Mouse (Mus musculus) kidney, postnatal 14 days (tissue): Measurements from ENCODE around the gene Kcnmb3.

Source experiments
- DNase-seq: peaks from one replicate; pipeline ENCODE4 v3.0.0; 2022; ENCODE audit warnings: mixed read lengths

The Kcnmb3 gene

DNA sequence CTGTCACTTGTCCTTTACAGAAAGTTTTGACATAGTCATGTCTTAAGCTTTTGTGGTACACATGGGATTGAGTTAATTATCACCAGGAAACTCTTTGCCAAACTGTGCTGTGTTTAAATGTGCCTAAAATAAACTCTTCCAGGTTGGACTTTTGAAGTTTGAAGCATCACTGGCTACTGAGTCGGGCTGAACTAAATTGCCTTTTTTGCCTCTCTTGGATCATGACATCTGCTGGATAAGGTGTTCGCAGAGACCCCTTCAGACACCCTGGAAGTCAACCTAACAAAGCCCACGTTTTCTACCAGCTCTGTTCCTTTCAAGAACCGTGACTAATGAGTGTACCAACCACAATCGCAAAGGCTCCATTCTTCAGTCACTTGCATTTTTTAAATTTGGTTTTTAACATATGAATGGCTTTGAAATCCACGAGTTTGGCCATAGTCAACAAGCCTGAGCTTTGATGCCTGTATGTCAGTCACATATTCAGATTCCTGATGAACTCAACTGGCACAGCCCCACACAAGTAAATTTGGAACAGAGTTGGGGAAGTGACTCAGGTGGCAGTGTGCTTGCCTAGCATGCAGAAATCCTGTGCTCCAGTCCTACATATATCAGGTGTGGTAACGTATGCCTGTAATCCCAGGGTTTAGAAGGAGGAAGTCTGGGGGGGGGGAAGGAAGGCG is 3.2 kb upstream of the Kcnmb3 start:
- no peak for DNase-seq

DNA sequence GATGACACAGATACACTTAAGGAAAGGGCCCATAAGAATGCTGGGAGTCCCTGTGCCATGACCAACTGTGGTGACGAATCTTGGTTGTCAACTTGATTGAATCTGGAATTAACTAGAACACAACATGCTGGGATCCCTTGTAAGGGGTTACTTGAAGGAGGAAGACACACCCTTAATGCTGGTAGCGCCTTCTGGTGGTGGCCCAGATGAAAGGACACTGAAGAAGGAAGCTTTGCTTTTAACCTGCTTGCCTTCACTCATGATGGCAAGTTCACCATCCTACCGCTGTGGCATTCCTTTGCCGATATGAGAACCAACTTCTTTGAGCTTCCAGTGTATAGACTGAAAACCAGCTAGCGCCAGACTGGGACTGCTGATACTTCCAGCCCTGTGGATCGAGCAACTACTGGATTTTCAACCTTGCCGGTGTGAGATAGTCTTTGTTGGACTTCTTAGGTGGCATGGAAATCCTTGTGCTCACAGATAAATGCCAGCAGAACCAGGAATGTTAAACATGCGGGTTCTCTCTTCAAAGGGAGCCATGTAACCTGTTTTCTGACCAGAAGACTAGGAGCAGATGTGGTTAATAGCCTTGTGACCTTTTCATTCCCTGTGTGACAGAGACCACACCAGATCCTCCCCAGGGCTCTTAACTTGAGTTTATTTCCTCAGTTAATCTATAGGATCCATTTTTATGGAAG is 2.5 kb upstream of the Kcnmb3 start:
- DNase-seq = no peak

DNA sequence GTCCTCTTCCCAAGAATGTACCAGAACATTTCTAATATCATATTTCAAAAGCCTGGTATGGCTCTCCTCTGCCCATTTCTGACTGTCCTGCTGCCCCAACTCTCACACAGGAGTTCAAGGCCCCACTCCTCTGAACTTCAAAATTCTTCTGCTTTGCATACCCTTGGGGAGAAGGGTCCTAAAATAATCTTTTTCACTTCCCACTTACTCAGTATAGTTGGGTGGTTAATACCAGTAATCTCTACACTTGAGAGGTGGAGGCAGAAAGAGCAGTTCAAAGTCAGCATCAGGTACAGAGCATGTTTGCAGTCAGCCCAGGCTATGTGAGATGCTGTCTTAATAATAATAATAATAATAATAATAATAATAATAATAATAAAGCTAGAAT is 1.1 kb downstream of the Kcnmb3 start:
- DNase-seq = no peak

DNA sequence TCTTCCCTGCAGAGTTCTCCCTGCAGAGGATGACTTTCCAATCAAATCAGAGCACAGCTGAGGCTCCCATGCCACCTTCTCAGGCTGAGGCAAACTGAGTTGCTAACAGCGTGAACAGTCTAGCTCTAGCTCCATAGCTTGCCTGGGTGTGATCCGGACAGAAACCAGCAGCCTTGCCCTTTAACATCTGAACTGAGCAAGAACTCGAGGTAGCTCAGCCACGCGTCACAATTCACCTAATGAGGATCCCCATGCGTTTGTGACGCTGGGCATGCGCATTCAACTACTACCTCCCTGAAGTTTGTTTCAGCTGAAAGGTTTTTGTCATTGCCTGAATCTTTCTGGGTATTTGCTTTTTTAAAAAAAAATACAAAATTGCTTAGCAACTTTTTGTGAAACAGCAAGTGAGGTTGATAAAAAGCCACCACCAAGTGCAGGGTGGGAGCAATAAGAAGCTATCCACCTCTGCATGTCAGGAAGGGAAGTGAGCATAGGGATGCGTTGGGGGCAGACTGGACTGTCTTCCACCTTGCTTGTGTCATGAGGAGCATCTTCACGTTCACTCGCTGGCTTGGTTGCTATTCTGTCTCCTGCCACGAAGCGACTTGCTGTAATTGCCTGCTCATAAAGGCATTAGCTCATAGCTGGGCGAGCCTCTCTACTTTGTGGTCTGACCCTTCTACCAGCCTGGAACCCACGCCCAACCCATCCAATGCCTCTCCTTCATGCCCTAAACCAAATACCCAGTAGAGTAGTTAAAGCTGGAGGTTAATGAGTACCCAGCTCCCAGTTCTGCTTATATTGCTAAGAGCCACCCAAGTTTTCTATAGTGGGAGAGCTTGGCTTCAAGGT is 1.7 kb downstream of the Kcnmb3 start:
- no peak for DNase-seq

DNA sequence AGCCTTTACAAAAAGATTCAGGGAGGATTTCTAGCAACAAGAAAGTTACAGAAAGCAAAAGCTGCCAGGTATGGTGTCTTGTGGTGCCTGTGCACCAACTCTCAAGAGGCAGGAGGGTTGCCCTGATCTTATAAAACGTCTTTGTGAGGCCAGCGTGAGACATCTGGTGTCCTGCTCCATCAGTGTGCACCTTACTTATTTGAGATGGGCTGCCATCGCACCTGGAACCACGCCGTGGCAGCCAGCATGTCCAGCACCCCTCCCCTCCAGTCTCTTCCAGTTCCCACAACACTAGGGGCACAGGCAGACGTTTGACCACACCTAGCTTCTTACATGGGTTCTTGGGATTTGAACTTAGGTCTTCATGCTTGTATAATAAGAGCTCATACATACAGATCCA is 3.9 kb downstream of the Kcnmb3 start:
- DNase-seq = no peak

DNA sequence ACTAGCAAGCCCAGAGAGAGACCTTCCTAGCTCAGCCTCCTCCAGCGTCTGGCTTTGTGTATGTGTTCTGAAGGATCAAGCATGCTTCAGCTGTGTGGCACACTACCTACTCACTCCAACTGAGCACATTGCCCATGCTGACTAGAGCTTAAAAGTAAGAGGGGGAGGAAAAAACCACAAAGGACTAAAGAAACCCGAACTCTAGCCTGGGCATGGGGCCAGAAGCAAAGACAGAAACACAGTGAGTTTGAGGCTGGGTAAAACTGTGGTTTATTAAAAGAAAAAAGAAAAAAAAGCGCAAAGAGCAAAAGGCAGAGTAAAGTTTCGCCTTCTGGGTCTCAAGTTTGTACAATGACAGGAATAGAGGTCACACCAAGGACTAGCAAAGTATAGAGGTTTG is 5.5 kb downstream of the Kcnmb3 start:
- DNase-seq = no peak

DNA sequence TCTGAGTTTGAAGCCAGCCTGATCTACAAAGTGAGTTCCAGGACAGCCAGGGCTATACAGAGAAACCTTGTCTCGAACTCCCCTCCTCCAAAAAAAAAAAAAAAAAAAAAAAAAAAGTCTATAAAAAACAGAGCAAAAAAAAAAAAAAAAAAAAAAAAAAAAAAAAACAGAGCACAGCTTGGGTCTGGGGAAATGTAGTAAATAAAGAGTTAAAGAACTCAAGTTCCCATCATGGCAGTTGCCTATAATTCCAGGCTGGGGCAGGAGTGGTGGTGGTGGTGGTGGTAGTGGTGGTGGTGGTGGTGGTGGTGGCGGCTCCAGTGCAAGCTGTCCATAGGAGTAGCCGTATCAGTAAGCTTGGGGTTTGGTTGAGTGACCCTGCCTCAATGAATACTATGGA is 9.0 kb downstream of the Kcnmb3 start:
- DNase-seq = no peak

DNA sequence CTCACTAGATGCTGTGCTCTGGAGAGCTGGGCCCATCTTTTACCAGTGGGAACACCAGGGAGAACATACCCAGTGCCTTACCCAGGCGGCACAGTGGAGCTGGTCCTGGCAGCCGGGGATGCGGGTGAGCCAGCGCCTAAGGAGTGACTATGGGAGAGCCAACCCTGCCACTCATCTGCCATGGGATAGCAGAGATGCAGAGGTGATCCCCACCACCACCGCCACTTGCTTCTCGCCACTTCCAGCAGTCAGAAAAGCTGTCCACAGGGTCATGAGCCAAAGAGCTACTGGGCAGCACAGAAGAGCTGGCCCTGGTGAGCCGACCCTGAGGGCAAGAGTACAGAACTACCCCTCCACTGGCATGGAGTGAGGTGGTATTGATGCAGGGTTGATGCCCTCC is 12.1 kb downstream of the Kcnmb3 start:
- no peak for DNase-seq

DNA sequence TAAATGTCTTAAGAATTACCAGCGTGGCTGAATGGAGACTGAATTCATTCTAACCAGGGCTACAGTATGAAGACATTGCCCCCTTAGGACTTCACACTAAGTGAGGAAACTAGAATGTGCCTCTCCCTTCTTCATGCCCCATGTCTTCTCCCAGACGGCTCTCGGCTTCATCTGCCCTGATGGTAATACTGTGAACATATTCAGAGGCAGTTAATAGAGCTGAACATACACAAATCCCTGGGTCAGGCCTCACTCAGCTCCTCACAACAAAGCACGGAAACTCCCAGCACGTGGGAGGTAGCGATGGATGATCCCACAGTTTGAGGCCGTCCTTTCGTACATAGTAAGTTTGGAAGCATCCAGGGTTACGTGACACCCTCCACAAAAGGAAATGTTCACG is 18.8 kb downstream of the Kcnmb3 start:
- DNase-seq = no peak

DNA sequence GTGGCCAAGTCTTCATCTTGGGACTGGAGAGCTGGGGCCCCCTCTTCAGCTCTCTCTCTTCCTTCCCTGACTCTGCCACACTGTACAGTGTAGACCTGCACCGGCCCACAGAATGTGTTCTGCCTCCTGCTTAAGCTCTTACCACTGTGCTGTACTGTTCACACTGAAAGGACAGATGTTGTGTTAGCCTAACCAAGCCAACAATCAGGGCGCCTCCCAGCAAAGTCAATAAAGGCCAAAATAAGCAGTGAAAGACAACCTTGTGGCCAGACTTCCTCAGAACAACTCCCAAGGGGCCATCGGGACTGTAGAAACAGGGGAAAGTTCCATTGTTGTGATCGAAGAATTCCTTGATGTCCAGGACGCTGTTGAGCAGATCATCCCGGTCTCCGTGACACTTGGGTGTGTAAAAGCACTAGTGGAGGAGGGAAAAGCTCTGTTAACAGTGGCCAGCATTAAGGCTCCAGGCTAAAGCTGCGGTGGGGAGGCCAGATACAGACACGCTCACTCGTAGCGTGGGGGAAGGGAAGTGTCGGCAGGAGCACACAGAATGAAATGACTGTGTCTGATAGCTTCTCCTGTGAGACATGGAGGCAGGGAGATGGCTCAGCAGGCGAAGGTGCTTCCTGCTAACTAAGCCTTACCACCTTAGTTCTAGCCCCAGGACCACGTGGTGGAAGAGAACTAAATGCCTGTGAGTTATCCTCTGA is 19.7 kb downstream of the Kcnmb3 start:
- DNase-seq = no peak

DNA sequence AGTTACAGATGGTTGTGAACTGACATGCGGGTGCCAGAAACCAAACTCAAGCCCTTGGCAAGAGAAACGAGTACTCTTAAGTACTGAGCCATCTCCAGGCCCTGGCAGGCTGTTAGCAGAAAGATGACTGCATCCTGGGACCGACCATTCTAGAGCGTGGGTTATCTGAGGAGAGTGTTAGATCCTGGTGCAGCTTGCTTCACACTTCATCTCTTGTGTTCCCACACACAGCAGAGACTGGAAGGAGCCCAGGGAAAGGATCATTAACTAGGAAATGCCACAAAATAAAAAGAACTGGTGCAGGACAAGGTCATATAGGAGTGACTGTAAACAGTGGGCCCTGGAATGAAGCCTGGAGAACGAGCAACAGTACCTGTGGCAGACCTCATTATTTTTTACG is 20.9 kb downstream of the Kcnmb3 start:
- peak; percentile 40 for DNase-seq

DNA sequence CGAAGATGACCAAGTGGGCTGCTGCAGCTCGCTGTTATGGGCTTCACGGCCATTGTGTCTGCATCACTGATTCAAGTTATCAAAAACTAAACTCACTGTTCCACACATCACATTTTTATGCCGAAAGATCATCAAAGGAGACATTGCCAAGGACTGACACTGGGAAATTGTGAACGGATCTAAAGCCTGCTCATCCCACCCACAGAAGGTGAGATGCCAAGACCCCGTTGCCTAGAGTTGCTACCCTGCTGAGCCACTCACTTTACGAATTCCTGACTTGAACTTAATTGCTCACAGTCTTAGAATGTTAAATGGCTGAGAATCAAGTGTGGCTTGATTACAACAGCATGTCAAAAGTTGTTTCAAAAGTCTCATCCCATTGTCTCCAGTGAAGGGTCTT is 21.6 kb downstream of the Kcnmb3 start:
- no peak for DNase-seq

DNA sequence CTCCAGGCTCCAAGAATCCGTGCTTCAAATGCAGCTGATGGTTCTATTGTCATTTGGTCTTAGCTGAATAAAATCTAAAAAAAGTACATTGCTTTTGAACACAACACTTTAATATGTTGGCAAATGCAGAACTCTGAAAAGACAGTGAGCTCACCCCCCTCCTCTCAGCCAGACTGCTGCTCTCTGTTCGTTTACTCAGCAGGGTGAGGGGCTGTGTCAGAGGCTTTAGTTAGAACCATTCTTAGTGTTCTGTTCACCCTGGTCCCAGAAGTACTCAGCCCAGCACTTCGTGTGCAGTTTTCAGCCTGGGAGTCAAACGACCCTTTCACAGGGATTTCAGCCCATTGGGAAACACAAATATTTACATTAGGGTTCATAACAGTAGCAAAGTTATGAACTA is 23.6 kb downstream of the Kcnmb3 start:
- no peak for DNase-seq

DNA sequence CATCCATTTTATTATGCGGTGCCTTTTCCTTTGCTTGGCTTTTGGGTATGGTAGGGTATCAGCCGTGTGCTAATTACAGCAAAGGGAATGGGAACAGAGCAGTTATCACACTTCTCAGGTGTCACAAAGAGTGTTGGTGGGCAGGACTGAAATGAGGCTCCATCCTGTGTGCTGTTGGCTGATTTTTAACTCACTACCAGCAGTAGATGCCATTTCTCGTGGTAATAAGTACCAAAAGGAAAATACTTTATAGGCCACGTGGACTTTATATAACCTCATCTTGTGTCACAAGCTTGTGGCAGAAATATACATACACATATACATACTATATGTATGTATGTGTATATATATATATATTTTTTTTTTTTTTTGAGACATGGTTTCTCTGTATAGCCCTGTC is 24.7 kb downstream of the Kcnmb3 start:
- DNase-seq = no peak

DNA sequence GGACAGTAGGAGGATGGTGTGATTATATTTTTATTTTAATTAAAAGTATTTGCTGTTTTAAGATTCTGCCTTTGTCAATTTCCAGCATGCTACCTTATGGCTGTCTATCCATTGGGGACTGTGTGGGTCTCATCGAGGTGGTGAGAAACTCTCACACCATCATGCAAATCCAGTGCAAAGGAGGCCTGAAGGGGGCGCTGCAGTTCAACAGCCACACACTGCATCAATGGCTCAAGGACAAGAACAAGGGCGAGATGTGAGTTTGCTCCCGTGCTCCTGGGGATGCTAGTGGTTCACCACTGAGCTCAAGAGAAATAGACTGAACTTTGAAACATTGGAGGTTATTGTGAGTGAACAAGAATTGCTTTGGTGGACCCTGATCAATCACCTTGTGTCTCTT is 32.3 kb downstream of the Kcnmb3 start:
- DNase-seq = peak; percentile 57

DNA sequence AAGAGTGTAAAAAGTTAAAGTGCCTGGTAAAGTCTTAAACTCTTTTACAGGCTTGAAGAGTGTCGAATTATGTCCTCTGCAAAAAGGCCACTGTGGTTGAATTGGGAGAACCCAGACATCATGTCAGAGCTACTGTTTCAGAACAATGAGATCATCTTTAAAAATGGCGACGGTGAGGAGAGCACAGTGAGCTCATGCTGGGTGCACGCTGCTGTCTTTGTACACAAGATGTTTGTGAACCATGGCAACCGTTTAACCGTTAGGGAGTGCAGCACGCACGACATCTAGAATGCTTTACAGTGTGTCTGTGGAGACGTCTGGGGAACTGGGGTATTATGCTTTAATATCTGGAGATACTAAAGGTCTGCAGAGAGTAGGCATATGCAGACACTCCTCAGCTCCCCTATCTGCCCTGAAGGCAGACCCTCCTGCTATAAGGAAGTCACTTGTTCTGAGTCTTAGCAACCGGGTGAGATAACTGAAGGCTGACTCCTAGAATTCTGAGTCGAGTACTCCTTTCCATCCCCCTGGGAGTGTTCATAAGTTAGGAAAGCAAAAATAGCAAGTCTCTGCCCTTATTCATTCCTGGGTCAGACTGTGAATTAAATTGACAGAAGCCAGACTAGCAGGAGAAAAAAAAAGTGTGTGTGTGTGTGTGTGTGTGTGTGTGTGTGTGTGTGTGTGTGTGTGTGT is 37.6 kb downstream of the Kcnmb3 start:
- DNase-seq = no peak

DNA sequence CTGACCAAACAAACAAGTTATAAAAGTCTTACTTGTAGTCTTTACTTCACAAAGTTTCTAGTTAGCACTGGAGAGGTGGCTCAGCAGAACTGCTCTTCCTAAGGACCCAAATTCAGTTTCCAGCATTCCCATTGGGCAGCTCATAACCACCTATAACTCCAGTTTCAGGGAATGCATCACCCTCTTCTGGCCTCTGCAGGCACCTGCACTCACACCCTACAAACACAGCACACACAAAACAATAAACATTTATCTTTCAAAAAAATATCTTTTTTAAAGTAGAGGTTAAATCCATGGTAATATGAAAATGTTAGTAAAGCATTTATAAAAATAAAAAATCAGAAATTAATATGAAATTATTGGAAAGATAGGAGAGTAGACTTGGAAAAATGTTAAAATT is 50.3 kb downstream of the Kcnmb3 start:
- no peak for DNase-seq

DNA sequence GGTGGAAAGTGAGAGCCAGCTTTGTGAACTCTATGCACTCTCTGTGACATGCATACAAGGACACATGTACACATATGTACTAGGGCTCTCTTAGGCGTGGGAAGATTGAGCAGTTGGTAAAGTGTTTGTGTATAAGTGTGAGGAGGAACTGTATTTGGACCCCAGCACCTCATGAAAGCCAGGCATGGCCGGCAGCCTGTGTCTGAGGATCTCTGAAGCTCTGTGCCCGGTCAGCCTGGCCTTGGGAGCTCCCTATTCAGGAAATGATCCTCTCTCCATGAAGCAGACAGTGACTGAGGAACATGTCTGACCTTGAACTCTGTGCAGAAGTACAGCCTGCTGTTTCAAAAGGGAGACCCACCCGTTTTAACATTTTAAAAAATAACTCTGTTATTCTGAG is 53.3 kb downstream of the Kcnmb3 start:
- DNase-seq = no peak

DNA sequence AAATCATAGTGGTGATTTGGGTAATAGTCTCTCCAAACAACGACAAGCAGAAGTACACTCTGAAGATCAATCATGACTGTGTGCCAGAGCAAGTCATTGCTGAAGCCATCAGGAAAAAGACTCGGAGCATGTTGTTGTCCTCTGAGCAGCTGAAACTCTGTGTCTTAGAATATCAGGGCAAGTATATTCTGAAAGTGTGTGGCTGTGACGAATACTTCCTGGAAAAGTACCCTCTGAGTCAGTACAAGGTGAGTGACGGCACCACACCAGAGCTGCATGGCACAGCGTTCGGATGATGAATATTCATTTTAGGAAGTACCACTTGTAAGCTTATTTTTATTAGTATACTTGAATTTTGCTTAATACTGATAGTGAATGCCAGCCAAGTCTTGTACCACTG is 54.2 kb downstream of the Kcnmb3 start:
- no peak for DNase-seq

DNA sequence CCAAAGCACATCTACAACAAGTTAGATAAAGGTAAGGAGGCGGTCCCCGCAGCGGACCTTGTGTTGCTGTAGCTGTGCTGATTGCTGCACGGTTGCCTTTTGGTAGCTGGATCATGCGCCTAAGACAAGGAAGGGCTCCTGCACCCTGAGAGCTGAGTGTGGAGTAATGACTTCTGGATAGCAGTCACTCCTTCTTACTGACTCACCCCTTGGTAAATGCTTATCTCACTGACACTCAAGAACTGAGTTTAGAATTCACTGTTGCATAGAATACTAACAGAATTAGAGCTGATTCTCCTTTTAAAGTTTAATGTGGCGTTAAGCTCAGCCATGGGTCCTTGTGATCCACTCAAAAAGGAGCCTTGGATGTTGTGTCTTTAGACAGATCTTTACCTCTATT is 54.7 kb downstream of the Kcnmb3 start:
- DNase-seq = no peak

DNA sequence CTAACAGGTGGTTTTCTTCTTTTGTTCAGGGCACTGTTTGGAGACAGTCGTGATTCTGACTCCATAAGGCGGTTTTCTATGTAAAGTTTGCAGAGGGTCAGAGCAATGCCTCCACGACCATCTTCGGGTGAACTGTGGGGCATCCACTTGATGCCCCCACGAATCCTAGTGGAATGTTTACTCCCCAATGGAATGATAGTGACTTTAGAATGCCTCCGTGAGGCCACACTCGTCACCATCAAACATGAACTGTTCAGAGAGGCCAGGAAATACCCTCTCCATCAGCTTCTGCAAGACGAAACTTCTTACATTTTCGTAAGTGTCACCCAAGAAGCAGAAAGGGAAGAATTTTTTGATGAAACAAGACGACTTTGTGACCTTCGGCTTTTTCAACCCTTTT is 55.9 kb downstream of the Kcnmb3 start:
- no peak for DNase-seq

DNA sequence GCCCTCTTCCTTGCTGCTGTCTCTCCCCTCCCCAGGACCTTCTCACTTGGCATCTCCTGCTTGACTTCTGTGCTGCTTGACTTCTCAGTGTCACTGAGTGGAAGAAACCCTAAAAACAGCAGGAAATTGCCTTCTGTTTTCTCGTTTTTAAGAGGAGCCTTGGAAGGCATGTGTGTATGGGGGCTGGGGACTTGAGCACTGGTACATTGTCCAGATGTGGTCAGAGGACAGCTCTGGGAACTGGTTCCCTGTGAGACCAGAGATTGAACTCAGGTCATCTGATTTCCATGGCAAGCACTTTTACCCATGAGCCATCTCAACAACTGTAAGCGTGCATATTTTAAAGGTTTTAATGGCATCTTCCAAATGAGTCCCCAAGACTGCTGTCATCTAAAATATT is 58.0 kb downstream of the Kcnmb3 start:
- no peak for DNase-seq

DNA sequence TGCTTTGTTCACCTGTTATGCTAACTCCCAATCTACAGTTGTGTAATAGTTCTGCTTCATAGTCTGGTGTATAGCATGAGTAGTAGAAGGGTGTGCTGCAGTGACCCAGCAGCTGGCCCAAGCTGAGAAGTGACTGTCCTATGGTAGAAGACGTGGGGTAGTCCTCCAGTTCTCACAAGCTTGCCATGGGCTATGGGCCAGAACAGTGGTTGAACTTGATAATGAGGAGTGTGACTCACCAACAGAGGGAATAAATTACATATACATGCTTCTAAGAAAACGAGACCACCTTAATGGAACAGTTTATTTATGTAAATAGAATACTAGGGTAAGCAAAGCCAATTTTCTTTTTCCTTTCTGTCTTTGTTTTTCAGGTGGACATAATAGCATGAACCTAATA is 61.6 kb downstream of the Kcnmb3 start:
- DNase-seq = no peak
